Mouse (Mus musculus): ENCODE measurements around the gene Tmem218.

DNA sequence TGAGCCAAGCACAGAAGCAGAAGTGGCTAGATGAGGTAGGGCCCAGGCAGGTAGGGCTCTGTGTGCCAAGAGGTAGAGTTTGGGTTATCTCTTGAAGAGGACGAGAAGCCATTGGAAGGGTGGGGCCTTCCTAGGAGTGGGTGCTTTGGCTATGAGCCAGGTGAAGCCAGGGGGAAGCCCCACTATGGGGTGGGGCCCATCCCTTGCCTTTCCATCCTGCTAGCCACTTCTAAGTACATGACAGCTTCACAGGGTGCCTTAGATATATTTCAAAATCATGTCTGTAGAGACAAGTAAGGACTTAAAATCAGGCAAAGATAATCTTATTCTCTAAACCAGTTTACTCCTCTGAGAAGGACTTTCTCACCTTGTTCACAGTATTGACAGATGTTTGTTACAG lies 36.6 kb downstream of the Tmem218 start:
- TF ChIP-seq CTCF (IDR thresholded peaks at IDR 0.05; ENCODE audit: control insufficient read depth, insufficient read depth, low read length) (no peak), POLR2A (IDR thresholded peaks at IDR 0.05; ENCODE audit: borderline replicate concordance, control insufficient read depth, low read depth, low read length) (no peak)

Data from bone marrow, adult 2 months (tissue).